Mouse (Mus musculus): Measurements from ENCODE around the gene Cd22.

Cd22 gene

DNA sequence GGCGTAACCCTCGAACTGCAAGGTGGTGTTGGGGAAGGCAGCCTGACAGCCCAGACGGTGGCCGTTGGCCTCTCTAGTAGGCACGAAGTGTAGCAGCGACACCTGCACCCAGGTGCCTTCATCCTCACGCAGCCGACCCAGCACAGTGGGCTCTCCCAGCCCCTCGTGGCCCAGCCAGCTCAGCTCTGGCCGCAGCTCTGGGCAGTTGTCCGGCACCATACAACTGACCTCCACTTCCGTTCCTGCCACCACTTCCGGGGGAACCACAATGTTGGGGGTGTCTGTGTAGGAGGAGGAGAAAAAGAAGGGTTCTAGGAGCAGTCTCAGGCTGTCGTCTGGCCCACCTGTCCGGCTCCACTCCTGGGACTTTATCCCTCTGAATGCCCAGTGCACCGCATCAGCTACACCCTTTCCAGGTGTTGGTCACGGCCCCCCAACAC, 28.9 kb upstream of the Cd22 start:
- Histone ChIP-seq H3K36me3 (ENCODE audit: insufficient read depth, low read length) (no peaks in the 10 kb centered on the region), H3K9me3 (ENCODE audit: low read length) (no peaks in the 10 kb centered on the region; the same call in 1 of the 2 replicates)
- TF ChIP-seq CTCF (conservative IDR thresholded peaks at IDR 0.05; ENCODE audit: low read length) = no peak
- no peak for TF ChIP-seq NANOG (IDR thresholded peaks at IDR 0.05; ENCODE audit: borderline replicate concordance, low read length)
- TF ChIP-seq POU5F1 (IDR thresholded peaks at IDR 0.05; ENCODE audit: borderline replicate concordance, low read length) = no peak

GRCm38 (mm10) chr7:30908277-30908991, 28.3 kb upstream of the Cd22 start:
- peak overlapping the region; percentile 65 for H3K4me3 ChIP-seq (replicated peaks; ENCODE audit: low read length)
- H3K36me3 ChIP-seq (ENCODE audit: insufficient read depth, low read length) = no peaks in the 10 kb centered on the region
- peaks cover 16% of the 10 kb centered on the region for H3K4me1 ChIP-seq (replicated peaks; ENCODE audit: low read depth, low read length)
- H3K9me3 ChIP-seq (ENCODE audit: low read length) = no peaks in the 10 kb centered on the region; the same call in 1 of the 2 replicates
- H3K27me3 ChIP-seq (ENCODE audit: insufficient read depth, low read length) = peaks cover 25% of the 10 kb centered on the region
- no peak for TF ChIP-seq NANOG (IDR thresholded peaks at IDR 0.05; ENCODE audit: borderline replicate concordance, low read length)
- TF ChIP-seq POU5F1 (IDR thresholded peaks at IDR 0.05; ENCODE audit: borderline replicate concordance, low read length) = no peak
- TF ChIP-seq CTCF (conservative IDR thresholded peaks at IDR 0.05; ENCODE audit: low read length) = no peak

More for the DNA sequence above, 28.9 kb upstream of the Cd22 start:
- Histone ChIP-seq H3K27me3 (ENCODE audit: insufficient read depth, low read length) (peaks cover 25% of the 10 kb centered on the region), H3K4me1 (replicated peaks; ENCODE audit: low read depth, low read length) (peaks cover 18% of the 10 kb centered on the region), H3K4me3 (replicated peaks; ENCODE audit: low read length) (peak overlapping the region; percentile 65)

- no peak overlapping the region for H3K4me3 ChIP-seq (replicated peaks; ENCODE audit: low read length)
- no peaks in the 10 kb centered on the region for H3K36me3 ChIP-seq (ENCODE audit: insufficient read depth, low read length)
- peaks cover 37% of the 10 kb centered on the region for H3K27me3 ChIP-seq (ENCODE audit: insufficient read depth, low read length)
Measured at GRCm38 (mm10) chr7:30904042-30904441, 23.9 kb upstream of the Cd22 start.

DNA sequence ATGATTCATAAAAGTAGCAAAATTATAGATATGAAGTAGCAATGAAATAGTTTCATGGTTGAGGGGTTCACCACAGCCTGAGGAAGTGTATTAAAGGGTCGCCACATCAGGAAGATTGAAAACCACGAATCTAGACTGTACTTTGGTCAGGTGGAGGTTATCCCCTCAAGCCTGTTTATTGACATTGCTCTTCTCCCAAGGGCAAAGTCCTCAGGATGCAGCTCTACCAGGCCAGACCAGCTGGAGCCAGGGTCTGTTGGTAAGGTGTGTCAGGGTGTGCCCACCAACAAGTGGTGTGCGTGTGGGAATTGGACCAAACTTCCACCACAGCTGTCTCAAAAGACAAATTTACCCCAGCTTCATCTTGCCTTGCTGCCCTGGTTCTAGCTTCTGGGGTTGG, 15.1 kb upstream of the Cd22 start:
- H3K4me1 ChIP-seq (replicated peaks; ENCODE audit: low read depth, low read length) = peaks cover 8% of the 10 kb centered on the region; the same call in 1 of the 2 replicates
- no peak overlapping the region for H3K4me3 ChIP-seq (replicated peaks; ENCODE audit: low read length)

More at GRCm38 (mm10) chr7:30904042-30904441, 23.9 kb upstream of the Cd22 start:
- Histone ChIP-seq H3K4me1 (replicated peaks; ENCODE audit: low read depth, low read length) (peaks cover 13% of the 10 kb centered on the region), H3K9me3 (ENCODE audit: low read length) (no peaks in the 10 kb centered on the region; the same call in 1 of the 2 replicates)
- TF ChIP-seq NANOG (IDR thresholded peaks at IDR 0.05; ENCODE audit: borderline replicate concordance, low read length) (no peak), POU5F1 (IDR thresholded peaks at IDR 0.05; ENCODE audit: borderline replicate concordance, low read length) (no peak), CTCF (conservative IDR thresholded peaks at IDR 0.05; ENCODE audit: low read length) (peak; percentile 24)

DNA sequence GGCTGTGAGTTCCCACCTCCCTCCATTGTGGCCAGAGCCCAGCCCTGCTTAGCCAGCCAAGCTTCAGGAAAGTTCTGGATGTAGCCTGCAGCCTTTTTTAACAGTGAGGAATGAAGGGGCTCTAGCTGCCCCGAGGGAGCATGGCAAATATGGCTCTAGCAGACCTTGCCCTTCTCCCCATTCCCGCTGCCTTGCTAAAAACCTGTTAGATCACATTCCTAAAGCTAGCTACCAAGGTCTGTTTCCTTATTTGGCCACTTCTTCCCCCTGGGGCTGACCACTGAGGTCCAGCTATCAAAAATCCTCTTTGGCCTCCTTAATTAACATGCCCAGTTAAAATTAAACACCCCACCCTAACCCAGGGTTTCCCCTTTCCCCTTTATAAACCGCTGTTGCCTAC, 12.4 kb upstream of the Cd22 start:
- no peaks in the 10 kb centered on the region for H3K9me3 ChIP-seq (ENCODE audit: low read length)
- H3K36me3 ChIP-seq (ENCODE audit: insufficient read depth, low read length) = no peaks in the 10 kb centered on the region
- H3K4me3 ChIP-seq (replicated peaks; ENCODE audit: low read length) = no peak overlapping the region
- H3K4me1 ChIP-seq (replicated peaks; ENCODE audit: low read depth, low read length) = peaks cover 8% of the 10 kb centered on the region; the same call in 1 of the 2 replicates
- TF ChIP-seq CTCF (conservative IDR thresholded peaks at IDR 0.05; ENCODE audit: low read length) (no peak), POU5F1 (IDR thresholded peaks at IDR 0.05; ENCODE audit: borderline replicate concordance, low read length) (no peak), NANOG (IDR thresholded peaks at IDR 0.05; ENCODE audit: borderline replicate concordance, low read length) (no peak)
- H3K27me3 ChIP-seq (ENCODE audit: insufficient read depth, low read length) = peaks cover 10% of the 10 kb centered on the region

More for the DNA sequence above, 15.1 kb upstream of the Cd22 start:
- H3K36me3 ChIP-seq (ENCODE audit: insufficient read depth, low read length) = no peaks in the 10 kb centered on the region
- no peaks in the 10 kb centered on the region for H3K9me3 ChIP-seq (ENCODE audit: low read length)
- peaks cover 26% of the 10 kb centered on the region for H3K27me3 ChIP-seq (ENCODE audit: insufficient read depth, low read length)
- TF ChIP-seq NANOG (IDR thresholded peaks at IDR 0.05; ENCODE audit: borderline replicate concordance, low read length) = no peak
- no peak for TF ChIP-seq CTCF (conservative IDR thresholded peaks at IDR 0.05; ENCODE audit: low read length)
- no peak for TF ChIP-seq POU5F1 (IDR thresholded peaks at IDR 0.05; ENCODE audit: borderline replicate concordance, low read length)

GRCm38 (mm10) chr7:30891746-30892145, 11.6 kb upstream of the Cd22 start:
- H3K27me3 ChIP-seq (ENCODE audit: insufficient read depth, low read length) = peaks cover 5% of the 10 kb centered on the region
- H3K4me3 ChIP-seq (replicated peaks; ENCODE audit: low read length) = no peak overlapping the region
- TF ChIP-seq POU5F1 (IDR thresholded peaks at IDR 0.05; ENCODE audit: borderline replicate concordance, low read length) (no peak), CTCF (conservative IDR thresholded peaks at IDR 0.05; ENCODE audit: low read length) (no peak), NANOG (IDR thresholded peaks at IDR 0.05; ENCODE audit: borderline replicate concordance, low read length) (no peak)
- peaks cover 8% of the 10 kb centered on the region; the same call in 1 of the 2 replicates for H3K4me1 ChIP-seq (replicated peaks; ENCODE audit: low read depth, low read length)
- no peaks in the 10 kb centered on the region for H3K36me3 ChIP-seq (ENCODE audit: insufficient read depth, low read length)
- no peaks in the 10 kb centered on the region for H3K9me3 ChIP-seq (ENCODE audit: low read length)

DNA sequence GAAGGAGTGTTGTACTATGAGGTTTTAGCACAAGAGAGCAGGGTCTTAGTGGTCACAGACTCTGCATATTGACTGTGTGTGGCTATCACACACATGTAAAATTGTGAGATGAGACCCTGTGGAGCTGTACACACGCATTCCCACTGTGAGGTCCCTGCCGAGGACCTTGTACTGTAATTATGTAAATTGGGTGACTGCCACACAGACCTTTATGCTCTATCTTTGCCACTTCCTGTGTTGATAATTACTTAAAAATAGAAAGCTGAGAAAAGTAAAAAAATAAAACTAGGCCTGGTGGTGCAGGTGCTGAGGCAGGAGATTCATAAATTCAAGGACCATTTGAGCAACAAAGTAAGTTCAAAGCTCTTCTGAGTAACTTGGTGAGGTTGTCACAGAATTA, 10.5 kb upstream of the Cd22 start:
- no peaks in the 10 kb centered on the region for H3K36me3 ChIP-seq (ENCODE audit: insufficient read depth, low read length)
- no peak for TF ChIP-seq POU5F1 (IDR thresholded peaks at IDR 0.05; ENCODE audit: borderline replicate concordance, low read length)
- no peak for TF ChIP-seq NANOG (IDR thresholded peaks at IDR 0.05; ENCODE audit: borderline replicate concordance, low read length)
- H3K27me3 ChIP-seq (ENCODE audit: insufficient read depth, low read length) = peaks cover 4% of the 10 kb centered on the region
- no peaks in the 10 kb centered on the region for H3K9me3 ChIP-seq (ENCODE audit: low read length)
- peaks cover 5% of the 10 kb centered on the region; the same call in 1 of the 2 replicates for H3K4me1 ChIP-seq (replicated peaks; ENCODE audit: low read depth, low read length)
- no peak overlapping the region for H3K4me3 ChIP-seq (replicated peaks; ENCODE audit: low read length)

DNA sequence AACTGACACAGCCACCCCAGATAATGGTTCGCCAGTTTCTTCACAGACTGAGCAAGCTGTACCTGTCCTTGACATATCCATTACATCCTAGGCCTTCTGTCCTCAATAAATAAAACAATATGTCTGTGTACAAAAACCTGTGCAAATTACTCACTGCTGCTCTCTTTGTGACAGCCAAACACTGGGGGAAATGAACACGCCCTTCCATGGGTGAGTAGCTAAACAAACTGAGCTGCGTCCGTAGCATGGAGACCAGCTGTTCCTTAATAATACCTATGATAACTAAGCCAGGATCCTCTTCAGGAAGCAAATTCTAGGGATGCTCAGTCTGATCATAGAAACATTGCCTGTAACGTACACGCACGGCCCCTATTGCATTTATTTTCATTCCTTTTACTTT, 8.6 kb upstream of the Cd22 start:
- H3K4me1 ChIP-seq (replicated peaks; ENCODE audit: low read depth, low read length) = no peaks in the 10 kb centered on the region; the same call in 1 of the 2 replicates
- no peaks in the 10 kb centered on the region for H3K36me3 ChIP-seq (ENCODE audit: insufficient read depth, low read length)
- no peak for TF ChIP-seq CTCF (conservative IDR thresholded peaks at IDR 0.05; ENCODE audit: low read length)
- no peak for TF ChIP-seq NANOG (IDR thresholded peaks at IDR 0.05; ENCODE audit: borderline replicate concordance, low read length)
- no peak for TF ChIP-seq POU5F1 (IDR thresholded peaks at IDR 0.05; ENCODE audit: borderline replicate concordance, low read length)
- no peak overlapping the region for H3K4me3 ChIP-seq (replicated peaks; ENCODE audit: low read length)
- peaks cover 4% of the 10 kb centered on the region for H3K27me3 ChIP-seq (ENCODE audit: insufficient read depth, low read length)
- H3K9me3 ChIP-seq (ENCODE audit: low read length) = no peaks in the 10 kb centered on the region

All from E14TG2a.4 (cell line).